Mouse (Mus musculus): ENCODE measurements around the gene Fn1. TPM values are rescaled to one million over a fixed set of nuclear protein-coding genes. Genes with fewer than 3 reads are reported as not detected.

The Fn1 gene
- 100 to 1,000 TPM in 1 of 2 experiments, 10 to 100 TPM in 1; 78.3 to 114 TPM for total RNA-seq (2021)
- long read RNA-seq, experiment 1, full-length matches to known transcripts, result 1 of 14 reads
- long read RNA-seq, experiment 1, partial matches to known transcripts, result 9 of 14 reads
- long read RNA-seq, experiment 1, other reads (novel, unspliced or antisense), result 4 of 14 reads
- long read RNA-seq, experiment 2, full-length matches to known transcripts, result 4 of 25 reads
- long read RNA-seq, experiment 2, partial matches to known transcripts, result 18 of 25 reads
- long read RNA-seq, experiment 2, other reads (novel, unspliced or antisense), result 3 of 25 reads

- DNase-seq, result peak; percentile 89
Observed at GRCm38 (mm10) chr1:71652551-71653399, at the start of gene Fn1. TSS of gene Fn1 (minus strand) at chr1:71653200.

DNA sequence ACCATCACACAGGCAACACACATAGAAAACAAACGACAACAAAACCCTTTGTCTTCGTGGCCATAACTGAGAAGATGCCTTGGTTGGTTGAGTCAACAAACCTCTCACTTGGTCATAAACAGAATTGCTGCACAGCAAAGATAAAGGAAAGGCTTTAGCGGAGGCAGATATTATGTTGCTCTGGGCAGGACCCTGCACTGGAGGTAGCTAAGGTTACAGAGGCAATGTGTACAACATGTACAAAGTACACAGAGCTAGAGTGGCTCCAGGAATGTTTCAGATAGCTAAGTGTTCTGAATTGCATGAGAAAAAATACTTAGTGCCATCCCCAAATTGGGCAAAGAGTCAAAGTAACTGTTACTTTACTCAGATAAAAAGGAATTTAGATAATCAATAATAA lies 43.1 kb upstream of the Fn1 start:
- no peak for DNase-seq

GRCm38 (mm10) chr1:71691472-71692277 lies 38.7 kb upstream of the Fn1 start:
- no peak for DNase-seq

GRCm38 (mm10) chr1:71688926-71689303 lies 35.9 kb upstream of the Fn1 start:
- no peak for DNase-seq

DNA sequence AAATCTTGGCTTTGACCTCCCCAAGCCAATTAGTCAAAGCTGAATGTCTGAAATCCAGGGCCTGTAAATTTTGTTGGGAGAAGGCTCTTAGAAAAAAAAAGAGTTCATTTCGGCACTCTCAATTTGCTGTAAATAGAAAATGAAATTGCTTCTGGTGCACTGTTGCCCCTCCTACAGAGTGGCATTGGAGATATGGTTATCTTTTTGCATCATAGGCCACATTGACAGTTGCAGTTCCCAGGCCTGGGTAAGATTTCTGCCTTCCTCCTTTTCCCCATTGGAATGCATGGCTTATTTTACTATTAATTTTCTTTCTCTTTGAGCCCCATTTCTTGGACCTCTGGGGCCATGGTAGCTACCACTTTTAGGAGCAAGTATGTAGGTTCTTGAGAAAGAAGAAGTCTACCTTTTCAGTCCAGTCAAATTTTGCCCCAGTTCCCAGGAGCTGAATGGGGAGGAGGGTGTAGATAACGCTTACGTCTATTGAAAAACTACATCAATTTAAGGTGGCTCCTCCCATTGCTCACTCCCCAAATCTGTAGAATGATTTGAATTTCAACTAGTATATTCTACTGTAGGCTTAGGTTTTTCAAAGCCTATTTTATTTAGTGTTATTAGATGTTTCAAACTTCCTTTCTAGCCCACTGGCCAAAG lies 35.4 kb upstream of the Fn1 start:
- DNase-seq, result no peak

GRCm38 (mm10) chr1:71686791-71687190 lies 33.8 kb upstream of the Fn1 start:
- DNase-seq, result no peak

GRCm38 (mm10) chr1:71683736-71684135 lies 30.7 kb upstream of the Fn1 start:
- DNase-seq, result peak; percentile 44

DNA sequence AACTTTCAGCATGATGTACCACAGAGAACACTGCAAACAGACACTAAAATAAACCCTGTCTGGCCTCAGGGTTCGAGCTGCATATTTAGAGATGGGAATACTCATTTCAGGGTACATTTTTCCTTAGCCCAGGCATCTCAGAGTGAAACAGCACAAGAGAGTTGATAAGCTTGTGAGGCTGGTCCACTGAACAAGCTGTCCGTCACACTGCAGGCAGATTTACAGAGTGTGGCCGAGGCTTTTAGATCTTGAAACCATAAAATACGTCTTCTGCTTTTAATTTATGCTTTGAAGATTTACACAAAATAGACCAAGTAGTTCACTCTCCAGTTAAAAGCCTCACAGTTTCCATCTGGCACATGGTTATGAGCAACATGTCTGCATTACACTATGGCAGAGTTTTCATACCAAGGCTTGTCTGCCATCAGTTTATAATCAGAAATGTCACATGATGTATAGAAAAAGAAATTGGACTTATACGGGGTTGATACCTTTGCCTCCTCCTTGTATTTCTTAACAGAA lies 29.3 kb upstream of the Fn1 start:
- DNase-seq, result no peak

DNA sequence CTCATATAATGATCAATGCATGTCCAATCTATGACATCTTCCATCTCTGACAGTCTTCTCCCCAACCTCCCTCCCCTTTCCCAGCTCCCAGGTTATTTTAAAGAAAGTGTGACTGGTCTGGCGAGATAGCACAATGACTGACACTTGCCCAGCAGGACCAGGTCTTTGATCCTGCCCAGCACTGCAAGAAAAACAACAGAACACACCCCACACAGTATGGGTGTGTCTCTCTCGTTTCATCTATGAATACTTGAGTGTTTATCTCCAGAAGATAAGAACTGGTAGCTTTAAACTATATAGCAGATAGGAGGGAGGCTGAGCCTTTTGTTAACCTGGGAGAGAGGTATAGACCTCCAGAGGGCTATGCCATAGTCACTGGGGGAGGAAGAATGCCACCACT lies 28.3 kb upstream of the Fn1 start:
- no peak for DNase-seq

GRCm38 (mm10) chr1:71680046-71680672 lies 27.2 kb upstream of the Fn1 start:
- DNase-seq, result no peak

GRCm38 (mm10) chr1:71675420-71675819 lies 22.4 kb upstream of the Fn1 start:
- DNase-seq, result no peak

DNA sequence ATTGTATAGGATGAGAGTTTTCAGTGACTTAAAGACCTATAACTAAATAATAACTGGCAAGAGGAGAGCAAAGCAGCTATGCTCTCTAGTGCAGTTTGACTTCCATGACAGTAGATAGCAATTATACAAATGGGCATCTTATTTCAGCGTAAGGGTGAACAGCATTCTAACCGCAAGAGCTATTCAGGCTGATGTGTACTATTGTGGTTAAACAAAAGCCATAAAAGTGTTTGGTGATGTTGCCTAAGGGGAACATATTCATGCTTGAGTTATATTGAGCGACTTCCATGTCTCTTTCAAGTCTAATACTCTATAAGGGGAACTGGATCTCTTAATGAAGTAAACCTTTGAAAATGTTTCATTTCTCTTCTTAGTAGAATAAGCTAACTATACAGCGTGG lies 21.3 kb upstream of the Fn1 start:
- no peak for DNase-seq

DNA sequence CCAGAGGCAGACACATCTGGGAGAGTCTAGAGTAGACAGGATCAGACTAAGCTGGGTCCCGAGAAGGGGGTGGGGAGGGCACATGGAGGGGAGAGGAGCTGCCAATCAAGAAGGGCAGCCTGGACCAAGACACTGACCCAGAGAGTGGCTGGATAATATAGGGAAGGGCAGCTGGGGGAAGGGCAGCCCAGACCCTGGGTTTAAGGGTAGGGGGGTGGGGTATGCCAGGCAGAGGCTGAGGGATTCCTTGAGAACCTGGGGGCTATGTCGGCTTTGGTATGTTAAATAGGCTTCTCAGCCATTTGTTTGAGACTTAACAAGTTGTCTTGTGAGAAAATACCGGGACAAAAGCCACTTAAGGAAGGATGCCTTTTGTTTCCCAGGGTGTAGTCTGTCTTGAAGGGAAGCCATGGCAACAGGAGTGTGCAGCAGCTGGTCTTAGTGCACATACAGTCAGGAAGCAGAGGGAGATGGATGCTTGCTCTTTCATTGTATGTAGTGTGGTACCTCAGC lies 20.5 kb upstream of the Fn1 start:
- no peak for DNase-seq

- DNase-seq, result no peak
Observed at GRCm38 (mm10) chr1:71672346-71672745, 19.3 kb upstream of the Fn1 start.

- no peak for DNase-seq
Observed at GRCm38 (mm10) chr1:71663242-71663641, 10.2 kb upstream of the Fn1 start.

DNA sequence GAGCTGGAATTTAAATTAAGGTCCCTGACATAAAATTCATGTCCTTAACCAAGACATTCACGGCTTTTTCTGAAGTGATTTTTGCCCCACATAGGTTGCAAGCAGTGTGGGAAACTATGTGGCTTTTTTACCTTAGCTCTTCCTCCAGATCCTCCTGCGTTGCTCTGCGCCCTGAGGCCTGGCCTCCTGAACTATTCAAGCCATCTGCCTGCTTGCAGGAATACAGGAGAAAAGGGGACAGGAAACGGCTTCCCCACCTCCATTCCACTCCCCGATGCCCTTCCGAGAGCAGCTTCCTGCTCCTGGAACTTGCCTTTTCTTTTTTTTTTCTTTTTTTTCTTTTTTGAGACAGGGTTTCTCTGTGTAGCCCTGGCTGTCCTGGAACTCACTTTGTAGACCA lies 5.6 kb upstream of the Fn1 start:
- no peak for DNase-seq

GRCm38 (mm10) chr1:71656309-71656708 lies 3.3 kb upstream of the Fn1 start:
- DNase-seq, result no peak

- no peak for DNase-seq
Observed at GRCm38 (mm10) chr1:71654221-71654620, 1.2 kb upstream of the Fn1 start.

DNA sequence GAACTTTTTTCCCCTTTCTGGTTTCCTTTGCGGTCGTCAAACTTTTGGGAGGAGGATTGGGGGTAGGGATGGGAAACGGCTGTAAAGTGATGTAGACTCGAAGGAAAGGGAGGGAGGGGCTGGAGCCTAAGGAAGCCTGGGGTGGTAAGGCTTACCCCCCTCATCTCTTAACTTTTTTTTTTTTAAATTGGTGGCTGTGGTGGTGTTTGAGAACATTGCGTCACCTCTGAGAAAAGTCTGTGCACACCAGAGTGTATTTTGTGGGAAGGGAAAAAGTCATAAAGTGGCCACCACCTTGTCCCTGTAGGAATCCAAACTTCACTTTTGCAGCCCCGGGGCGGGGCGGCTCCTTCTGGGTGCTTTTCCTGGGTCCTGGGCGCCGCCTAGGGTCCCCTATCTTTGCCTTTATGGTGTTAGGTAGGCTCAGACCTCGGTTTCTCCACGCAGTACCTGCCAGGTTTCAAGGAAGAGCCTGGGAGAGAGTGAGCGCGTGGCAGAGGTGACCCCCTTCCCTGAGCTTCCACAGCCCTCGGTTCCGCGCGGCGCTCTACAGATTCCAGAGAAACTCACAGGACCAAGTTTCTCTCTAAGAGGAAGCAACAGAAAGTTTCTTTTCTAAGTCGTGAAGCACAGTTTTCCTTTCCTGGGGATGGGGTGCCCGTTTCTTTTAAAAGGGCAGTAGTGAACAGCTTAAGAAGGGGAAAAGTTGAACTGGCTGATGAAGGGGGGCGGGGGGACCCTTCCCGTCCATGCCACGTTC lies 580 bp upstream of the Fn1 start:
- no peak for DNase-seq

DNA sequence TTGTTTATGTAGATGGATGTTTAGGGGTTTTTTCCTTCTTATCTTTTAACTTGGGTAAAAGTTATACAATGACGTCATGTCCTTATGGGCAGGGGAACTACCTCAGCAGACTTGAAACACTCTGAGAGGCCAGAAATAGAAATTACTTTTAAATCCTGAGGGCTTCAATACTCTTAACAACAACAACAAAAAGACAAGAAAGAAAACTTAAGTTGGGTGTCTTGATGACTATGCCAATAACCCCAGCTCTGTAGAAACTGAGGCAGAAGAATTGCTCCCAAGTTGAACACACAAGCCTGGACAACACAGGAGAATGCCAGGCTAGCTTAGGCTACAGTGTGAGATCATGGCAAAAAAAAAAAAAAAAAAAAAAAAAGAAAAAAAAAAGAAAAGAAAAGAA lies 1.2 kb downstream of the Fn1 start:
- DNase-seq, result no peak

DNA sequence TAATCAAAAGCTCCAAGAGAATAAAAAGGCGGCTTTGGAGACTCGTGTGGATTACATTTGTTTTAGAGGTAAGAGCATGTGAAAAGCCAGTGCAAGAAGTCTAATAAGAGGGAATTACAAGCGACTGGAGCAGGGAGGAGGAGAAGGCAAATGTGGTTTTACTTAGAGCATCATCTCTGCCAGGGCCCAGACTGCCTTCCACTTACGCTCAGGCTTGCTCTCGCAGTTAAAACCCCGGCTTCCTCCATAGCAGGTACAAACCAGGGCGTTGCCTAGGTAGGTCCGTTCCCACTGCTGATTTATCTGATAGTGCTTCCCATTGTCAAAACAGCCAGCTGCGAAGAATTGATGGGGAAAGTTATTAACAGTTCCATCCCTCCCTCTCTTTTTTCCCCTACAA lies 1.7 kb downstream of the Fn1 start:
- no peak for DNase-seq

Measured in gastrocnemius, postnatal 25 days (tissue).